Mouse (Mus musculus) intestine, embryonic 14.5 days (tissue): ENCODE data around the gene Ednra. TPM values are rescaled to one million over a fixed set of nuclear protein-coding genes. Genes with fewer than 3 reads are reported as not detected.
A peak's percentile ranks its signal among the peaks of the same experiment; 100 is the strongest.

ENCODE experiments used
- ATAC-seq: fragments of 200-750 bp; cut with Nextera tagmentation; replicated peaks from 2 replicates; pipeline ENCODE4 v1.8.0; 2017; ENCODE audit warnings: low read depth, moderate number of reproducible peaks, moderate TSS enrichment, moderate library complexity; ENCODE audit not compliant: low FRiP score, low TSS enrichment
- DNase-seq: peaks from one replicate; pipeline ENCODE4 v3.0.0-alpha.2; 2018; ENCODE audit warnings: low spot score
- H3K27ac ChIP-seq: fragments of 300-500 bp; sonication (generic); 2 replicates; pipeline ENCODE4 v1.5.1; 2014; ENCODE audit warnings: low read depth, mild to moderate bottlenecking, control low read depth
- H3K27me3 ChIP-seq: fragments of 300-500 bp; sonication (generic); replicated peaks from 2 replicates; pipeline ENCODE4 v1.6.1; 2014; ENCODE audit warnings: low read length, control low read depth; ENCODE audit not compliant: control insufficient read depth, insufficient read depth
- H3K36me3 ChIP-seq: fragments of 300-500 bp; sonication (generic); 2 replicates; pipeline ENCODE4 v1.6.1; 2014; ENCODE audit warnings: low read length, control low read depth; ENCODE audit not compliant: control insufficient read depth, insufficient read depth
- H3K4me1 ChIP-seq: fragments of 300-500 bp; sonication (generic); replicated peaks from 2 replicates; pipeline ENCODE4 v1.6.1; 2014; ENCODE audit warnings: low read length, control low read depth, mixed read lengths; ENCODE audit not compliant: control insufficient read depth, insufficient read depth
- H3K4me2 ChIP-seq: fragments of 300-500 bp; sonication (generic); 2 replicates; pipeline ENCODE4 v1.6.1; 2014; ENCODE audit warnings: low read length
- H3K4me3 ChIP-seq: fragments of 300-500 bp; sonication (generic); 2 replicates; pipeline ENCODE4 v1.5.1; 2014; ENCODE audit warnings: low read depth, low read length, control low read depth, mixed read lengths
- H3K9ac ChIP-seq: fragments of 300-500 bp; sonication (generic); 2 replicates; pipeline ENCODE4 v1.6.1; 2014; ENCODE audit warnings: mild to moderate bottlenecking, low read length
- H3K9me3 ChIP-seq: fragments of 300-500 bp; sonication (generic); 2 replicates; pipeline ENCODE4 v1.6.1; 2016; ENCODE audit warnings: low read length, control low read depth; ENCODE audit not compliant: control insufficient read depth
- WGBS: fragments of 180-500 bp; shearing (Covaris S2); extraction: QIAGEN DNeasy Blood & Tissue Kit; methylation state at CpG from one replicate; pipeline ENCODE4 v1.1.7; 2014; 5-methylcytosine and 5-hydroxymethylcytosine counted together
- polyA plus RNA-seq: library from polyadenylated mRNA; unstranded; fragments of >200 nt; fragmentation: Nextera tagmentation; extraction: Ambion mirVana; gene quantifications from 2 replicates; pipeline ENCODE4 v1.2.1, GENCODE M21; 2014

Ednra gene
- polyA plus RNA-seq, 1 experiment from 2014 or later = 24.5 TPM

DNA sequence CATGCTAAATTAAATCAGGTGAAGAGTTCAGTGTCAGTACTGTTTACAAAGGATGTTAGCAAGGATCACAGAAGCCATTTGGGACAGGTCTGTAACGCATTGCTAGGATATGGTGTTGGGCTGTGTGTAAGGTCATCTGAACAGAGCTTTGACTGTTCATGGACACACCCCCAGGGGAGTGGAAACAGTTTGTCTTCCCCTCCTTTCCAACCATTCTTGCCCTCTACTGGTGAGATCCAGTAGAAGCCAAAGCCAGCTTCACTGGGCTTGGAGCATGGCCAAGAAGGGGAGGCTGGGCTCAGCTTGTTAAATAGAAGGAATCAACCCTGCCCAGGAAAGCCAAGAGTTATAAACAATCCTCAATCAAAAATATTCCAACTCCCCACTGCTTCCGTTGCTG is 106.3 kb downstream of the Ednra start:
- no peak overlapping the region for H3K9ac ChIP-seq
- no peaks in the 10 kb centered on the region for H3K9me3 ChIP-seq
- no peak overlapping the region for H3K4me3 ChIP-seq
- DNase-seq (peak; percentile 55), ATAC-seq (0 out of 2 replicates have a peak, but pooled peaks have one; percentile 66)
- H3K4me2 ChIP-seq = no peak overlapping the region
- peaks cover 10% of the 10 kb centered on the region; the same call in 1 of the 2 replicates for H3K4me1 ChIP-seq
- H3K36me3 ChIP-seq = no peaks in the 10 kb centered on the region
- no peak overlapping the region for H3K27ac ChIP-seq
- H3K27me3 ChIP-seq = no peaks in the 10 kb centered on the region
- WGBS = 33% methylated on average over 2 of the region's 2 CpGs

Other genes starting within 250 kb of the Ednra start
- gene Arhgap10, start 206.5 kb downstream of the Ednra start, polyA plus RNA-seq = 33.6 and 37.0 TPM in 2 replicates
- 19.6 and 19.7 TPM in 2 replicates for gene Prmt9, start 175.1 kb downstream of the Ednra start, polyA plus RNA-seq
- gene Tmem184c, start 113.8 kb downstream of the Ednra start, polyA plus RNA-seq = 27.2 and 33.7 TPM in 2 replicates